Mouse (Mus musculus) forebrain, embryonic 16.5 days (tissue): Measurements from ENCODE around the gene Abl2. TPM values are rescaled to one million over a fixed set of nuclear protein-coding genes. Genes with fewer than 3 reads are reported as not detected.

Source experiments
- ATAC-seq: fragments of 200-750 bp; cut with Nextera tagmentation; 2 replicates; pipeline ENCODE4 v1.8.0; 2017; ENCODE audit warnings: mild to moderate bottlenecking, moderate library complexity
- H3K27ac ChIP-seq: fragments of 300-500 bp; sonication (generic); 2 replicates; pipeline ENCODE4 v1.5.1; 2014; ENCODE audit warnings: low read length, control low read depth
- H3K27me3 ChIP-seq: fragments of 300-500 bp; sonication (generic); replicated peaks from 2 replicates; pipeline ENCODE4 v1.6.1; 2014; ENCODE audit warnings: low read length; ENCODE audit not compliant: control insufficient read depth, insufficient read depth
- H3K36me3 ChIP-seq: fragments of 300-500 bp; sonication (generic); 2 replicates; pipeline ENCODE4 v1.6.1; 2014; ENCODE audit not compliant: control insufficient read depth, insufficient read depth
- H3K4me1 ChIP-seq: fragments of 300-500 bp; sonication (generic); replicated peaks from 2 replicates; pipeline ENCODE4 v1.6.1; 2014; ENCODE audit warnings: low read length; ENCODE audit not compliant: control insufficient read depth, insufficient read depth
- H3K4me2 ChIP-seq: fragments of 300-500 bp; sonication (generic); 2 replicates; pipeline ENCODE4 v1.6.1; 2014; ENCODE audit warnings: mild to moderate bottlenecking, low read length, control low read depth
- H3K4me3 ChIP-seq: fragments of 300-500 bp; sonication (generic); replicated peaks from 2 replicates; pipeline ENCODE4 v1.5.1; 2014; ENCODE audit warnings: mild to moderate bottlenecking, low read length, control low read depth
- H3K9ac ChIP-seq: fragments of 300-500 bp; sonication (generic); replicated peaks from 2 replicates; pipeline ENCODE4 v1.6.1; 2014; ENCODE audit warnings: low read depth, low read length, control low read depth
- H3K9me3 ChIP-seq: fragments of 300-500 bp; sonication (generic); 2 replicates; pipeline ENCODE4 v1.6.1; 2016; ENCODE audit warnings: low read length; ENCODE audit not compliant: control insufficient read depth
- WGBS: fragments of 180-500 bp; shearing (Covaris S2); extraction: QIAGEN DNeasy Blood & Tissue Kit; methylation state at CpG from one replicate; pipeline ENCODE4 v1.1.7; 2014; 5-methylcytosine and 5-hydroxymethylcytosine counted together
- polyA plus RNA-seq: library from polyadenylated mRNA; unstranded; fragments of >200 nt; fragmentation: Nextera tagmentation; extraction: Ambion mirVana; gene quantifications from 2 replicates; pipeline ENCODE4 v1.2.1, GENCODE M21; 2015

Abl2 gene
- polyA plus RNA-seq, 1 experiment from 2014 or later: 7.4 TPM

DNA sequence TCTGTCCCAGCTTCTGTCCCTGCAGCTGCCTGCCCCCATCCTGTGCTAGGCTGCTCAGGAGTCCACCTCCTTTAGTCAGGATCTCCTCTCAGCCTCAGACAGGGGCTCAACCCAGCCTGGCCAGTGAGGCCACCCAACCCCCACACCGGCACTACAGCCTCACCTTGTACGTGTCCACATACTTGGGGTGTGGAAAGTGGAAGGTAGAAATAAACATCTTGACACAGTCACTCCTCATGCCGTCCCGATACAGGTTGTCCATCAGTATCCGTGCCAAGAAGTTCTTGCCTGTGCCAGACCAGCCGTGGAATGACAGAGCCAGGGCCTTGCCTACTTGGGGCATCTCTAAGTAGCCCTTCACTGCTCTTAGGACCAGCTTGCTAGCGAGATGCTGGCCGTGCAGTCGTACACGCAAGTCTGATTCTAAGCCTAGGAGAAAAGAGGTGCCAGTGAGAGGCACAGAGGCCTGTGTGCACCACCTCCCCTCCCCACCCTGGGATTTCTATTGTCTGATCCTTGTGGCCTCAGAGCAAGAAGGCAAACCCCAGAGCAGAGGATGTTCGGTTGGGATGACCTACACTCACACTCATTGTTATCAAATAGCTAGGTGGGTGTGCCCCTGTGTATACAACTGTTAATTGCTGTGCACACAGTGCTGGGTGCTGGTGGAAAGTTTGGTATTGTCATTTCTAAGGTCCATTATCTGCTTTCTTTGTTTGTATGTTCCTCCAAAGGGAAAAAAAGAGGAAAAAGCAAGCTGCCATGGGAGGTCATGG, 110.8 kb downstream of the Abl2 start:
- H3K9me3 ChIP-seq: no peaks in the 10 kb centered on the region
- no peaks in the 10 kb centered on the region for H3K27me3 ChIP-seq
- peaks cover 4% of the 10 kb centered on the region for H3K4me1 ChIP-seq
- no peak overlapping the region for H3K4me2 ChIP-seq
- H3K27ac ChIP-seq: no peak overlapping the region
- H3K4me3 ChIP-seq: no peak overlapping the region
- no peak overlapping the region for H3K9ac ChIP-seq
- 44% methylated on average over 11 of the region's 11 CpGs for WGBS
- no peaks in the 10 kb centered on the region for H3K36me3 ChIP-seq
- ATAC-seq: no peak

- Histone ChIP-seq H3K4me1 (peaks cover 6% of the 10 kb centered on the region), H3K27me3 (no peaks in the 10 kb centered on the region), H3K9ac (no peak overlapping the region), H3K4me3 (no peak overlapping the region), H3K36me3 (no peaks in the 10 kb centered on the region), H3K9me3 (no peaks in the 10 kb centered on the region), H3K27ac (no peak overlapping the region), H3K4me2 (no peak overlapping the region)
- 83% methylated on average over 3 of the region's 3 CpGs for WGBS
- ATAC-seq: no peak
These were observed 113.3 kb downstream of the Abl2 start for GRCm38 (mm10) chr1:156671921-156672320.

DNA sequence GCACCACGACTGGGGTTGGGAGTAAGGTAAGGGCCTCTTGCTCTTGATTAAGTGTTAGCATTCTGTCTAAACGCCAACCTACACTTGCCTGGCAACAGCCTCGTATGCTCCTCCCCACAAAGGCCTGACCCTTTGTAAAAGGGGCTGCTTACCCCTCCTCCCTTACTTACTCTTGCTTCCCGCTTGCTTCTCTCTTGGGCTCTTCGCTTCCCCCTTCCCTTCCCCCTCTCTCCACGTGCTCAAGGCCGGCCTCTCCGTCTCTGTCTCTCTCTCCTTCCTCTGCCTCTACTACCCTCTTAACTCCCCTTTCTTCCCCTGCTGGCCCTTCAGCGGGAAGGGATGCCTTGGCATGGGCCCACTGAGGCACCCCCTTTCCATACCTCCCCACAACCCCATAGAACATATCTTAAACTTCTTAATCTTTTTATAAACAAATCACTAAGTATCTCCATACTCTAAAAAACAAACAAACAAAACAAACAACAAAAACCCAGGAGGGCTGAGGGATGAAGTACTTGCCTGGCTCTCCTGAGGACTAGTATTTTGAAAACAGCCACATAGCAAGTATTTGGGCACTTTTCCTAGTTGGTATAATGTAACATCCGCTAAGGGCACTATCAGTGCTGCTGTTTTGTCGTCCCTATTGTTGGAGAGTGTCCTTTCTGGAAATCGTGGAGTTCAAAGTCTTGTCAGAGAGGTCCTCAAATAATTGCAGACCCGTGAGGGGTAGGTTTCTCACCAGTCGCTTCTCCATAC, 114.3 kb downstream of the Abl2 start:
- H3K36me3 ChIP-seq: no peaks in the 10 kb centered on the region
- peaks cover 6% of the 10 kb centered on the region for H3K4me1 ChIP-seq
- no peak overlapping the region; the same call in 1 of the 2 replicates for H3K9ac ChIP-seq
- WGBS: 10% methylated on average over 14 of the region's 14 CpGs
- peak overlapping the region; percentile 96 for H3K4me2 ChIP-seq
- H3K27me3 ChIP-seq: no peaks in the 10 kb centered on the region
- ATAC-seq: no peak
- H3K4me3 ChIP-seq: peak overlapping the region; percentile 55; the same call in 1 of the 2 replicates
- no peaks in the 10 kb centered on the region for H3K9me3 ChIP-seq
- H3K27ac ChIP-seq: no peak overlapping the region

GRCm38 (mm10) chr1:156673476-156674194, 115.0 kb downstream of the Abl2 start:
- Histone ChIP-seq H3K27me3 (no peaks in the 10 kb centered on the region), H3K9ac (peak overlapping the region; percentile 66), H3K4me2 (peak overlapping the region; percentile 96), H3K9me3 (no peaks in the 10 kb centered on the region), H3K36me3 (no peaks in the 10 kb centered on the region), H3K27ac (no peak overlapping the region), H3K4me1 (peaks cover 6% of the 10 kb centered on the region), H3K4me3 (peak overlapping the region; percentile 55)
- ATAC-seq: peak; percentile 39
- 2% methylated on average over 29 of the region's 29 CpGs for WGBS

GRCm38 (mm10) chr1:156674195-156675000, 115.8 kb downstream of the Abl2 start, which contains the start of gene Tor3a:
TSS of gene Tor3a (minus strand) at chr1:156674356.
- Histone ChIP-seq H3K36me3 (no peaks in the 10 kb centered on the region), H3K4me1 (peaks cover 6% of the 10 kb centered on the region), H3K4me2 (peak within 1 kb of the TSS; percentile 96), H3K9me3 (no peaks in the 10 kb centered on the region), H3K27ac (no peak within 1 kb of the TSS), H3K27me3 (no peaks in the 10 kb centered on the region), H3K9ac (peak within 1 kb of the TSS; percentile 66), H3K4me3 (peak within 1 kb of the TSS; percentile 55)
- WGBS: 7% methylated on average over 37 of the region's 37 CpGs
- peak; percentile 81 for ATAC-seq

DNA sequence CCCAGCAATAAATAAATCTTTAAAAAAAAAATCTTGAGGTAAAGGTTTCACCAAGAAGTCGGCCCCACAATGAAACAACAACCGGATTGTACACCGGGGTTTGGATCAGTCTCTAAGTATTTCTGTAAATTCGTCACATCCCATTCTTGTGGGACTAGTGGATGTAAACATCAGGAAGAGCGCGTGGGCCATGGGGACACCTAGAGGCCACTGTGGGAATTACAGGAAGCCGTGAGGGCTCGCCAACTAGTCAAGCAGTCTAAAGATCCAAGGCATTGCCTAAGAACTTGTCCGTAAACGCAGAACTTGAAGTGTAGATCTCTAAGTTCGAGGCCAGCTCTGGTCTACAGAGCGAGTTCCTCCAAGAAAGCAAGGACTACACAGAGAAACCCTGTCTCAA, 117.6 kb downstream of the Abl2 start:
- 0 out of 2 replicates have a peak, but pooled peaks cover 5% of the 10 kb centered on the region for H3K36me3 ChIP-seq
- no peak overlapping the region for H3K4me2 ChIP-seq
- no peak overlapping the region for H3K9ac ChIP-seq
- ATAC-seq: no peak
- H3K27me3 ChIP-seq: no peaks in the 10 kb centered on the region
- H3K27ac ChIP-seq: no peak overlapping the region
- no peaks in the 10 kb centered on the region for H3K9me3 ChIP-seq
- no peak overlapping the region for H3K4me3 ChIP-seq
- 42% methylated on average over 12 of the region's 12 CpGs for WGBS
- H3K4me1 ChIP-seq: peaks cover 6% of the 10 kb centered on the region

- no peak for ATAC-seq
- Histone ChIP-seq H3K4me1 (peaks cover 6% of the 10 kb centered on the region), H3K4me3 (no peak overlapping the region), H3K4me2 (no peak overlapping the region), H3K36me3 (0 out of 2 replicates have a peak, but pooled peaks cover 5% of the 10 kb centered on the region), H3K9me3 (no peaks in the 10 kb centered on the region), H3K27me3 (no peaks in the 10 kb centered on the region), H3K27ac (no peak overlapping the region), H3K9ac (no peak overlapping the region)
- WGBS: 71% methylated on average over 5 of the region's 5 CpGs
These were observed 118.0 kb downstream of the Abl2 start for GRCm38 (mm10) chr1:156676596-156676995.

GRCm38 (mm10) chr1:156677230-156677629, 118.6 kb downstream of the Abl2 start:
- H3K27me3 ChIP-seq: no peaks in the 10 kb centered on the region
- no peaks in the 10 kb centered on the region for H3K9me3 ChIP-seq
- no peak overlapping the region for H3K4me3 ChIP-seq
- ATAC-seq: no peak
- H3K27ac ChIP-seq: no peak overlapping the region
- H3K9ac ChIP-seq: no peak overlapping the region
- 0 out of 2 replicates have a peak, but pooled peaks cover 5% of the 10 kb centered on the region for H3K36me3 ChIP-seq
- peaks cover 6% of the 10 kb centered on the region for H3K4me1 ChIP-seq
- no peak overlapping the region for H3K4me2 ChIP-seq
- WGBS: 71% methylated on average over 3 of the region's 3 CpGs
